Mouse (Mus musculus) cortical plate, adult 2 months (tissue): Measurements from ENCODE around the gene Tnik.

ENCODE experiments used
- CTCF ChIP-seq: fragments of 200-500 bp; IDR thresholded peaks from 2 replicates; pipeline ENCODE4 v1.5.1; 2011; ENCODE audit warnings: mild to moderate bottlenecking, control low read depth, low read length; ENCODE audit not compliant: insufficient read depth; ENCODE audit errors: extremely low read depth
- POLR2A ChIP-seq: fragments of 200-500 bp; IDR thresholded peaks from 2 replicates; pipeline ENCODE4 v1.6.1; 2011; ENCODE audit warnings: mild to moderate bottlenecking, low read length, control low read depth; ENCODE audit not compliant: insufficient read depth; ENCODE audit errors: extremely low read depth

- TF ChIP-seq POLR2A: no peak
- no peak for TF ChIP-seq CTCF
Measured at GRCm38 (mm10) chr3:28224437-28225356, 38.3 kb upstream of the Tnik start.
